Mouse (Mus musculus): Measurements from ENCODE around the gene Ccdc28b. TPM values are rescaled to one million over a fixed set of nuclear protein-coding genes. Genes with fewer than 3 reads are reported as not detected.

Ccdc28b gene
- total and polyA plus RNA-seq, 2 experiments from 2014 or later, result 78.8 to 174 TPM

DNA sequence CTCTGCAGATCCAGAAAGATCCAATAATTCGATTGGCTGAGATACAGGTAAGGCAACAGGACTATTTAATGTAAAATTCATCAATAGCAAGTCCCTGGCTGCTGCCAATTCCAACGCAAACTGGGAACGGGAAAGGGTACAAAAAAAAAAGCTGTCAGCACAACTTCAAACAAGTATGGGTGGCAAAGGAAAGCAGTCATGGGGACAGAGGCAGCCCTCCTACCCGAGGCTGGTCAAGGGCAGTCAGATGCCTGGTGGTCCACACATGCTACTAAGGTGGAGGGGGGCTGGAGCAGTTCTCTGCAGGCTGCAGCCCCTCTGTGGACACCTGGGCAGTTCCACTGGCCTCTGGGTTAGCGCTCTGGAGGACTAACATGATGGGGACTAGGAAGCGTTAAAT, 2.3 kb upstream of the Ccdc28b start:
- Histone ChIP-seq H3K36me3 (ENCODE audit: insufficient read depth, low read length) (peaks cover 37% of the 10 kb centered on the region), H3K4me2 (ENCODE audit: low read depth, low read length, poor library complexity, severe bottlenecking) (no peak overlapping the region)

DNA sequence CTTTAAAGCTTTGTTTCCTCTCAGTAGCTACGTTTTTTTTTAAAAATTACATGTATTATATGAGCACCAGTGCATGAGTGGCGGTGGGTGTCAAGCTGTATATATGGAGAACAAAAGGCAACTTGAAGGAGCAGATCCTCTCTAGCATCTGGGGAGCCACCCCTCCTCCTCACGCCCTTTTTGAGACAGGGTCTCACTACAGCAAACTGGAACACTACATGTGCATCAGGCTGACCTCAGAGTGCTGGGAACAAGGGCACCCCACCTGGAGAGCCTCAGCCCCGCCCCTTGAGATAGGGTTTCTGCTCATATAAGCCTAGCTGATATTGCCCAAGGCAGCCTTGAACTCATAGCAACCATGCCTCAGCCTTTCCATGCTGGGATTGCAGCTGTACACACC, 1.7 kb upstream of the Ccdc28b start:
- 44% methylated on average over 4 of the region's 4 CpGs for WGBS
- H3K36me3 ChIP-seq (ENCODE audit: insufficient read depth, low read length), result peaks cover 32% of the 10 kb centered on the region
- no peaks in the 10 kb centered on the region for H3K9me3 ChIP-seq (ENCODE audit: low read length)
- no peaks in the 10 kb centered on the region for H3K27me3 ChIP-seq (ENCODE audit: insufficient read depth, low read length)
- H3K9ac ChIP-seq (replicated peaks; ENCODE audit: low read length, poor library complexity, severe bottlenecking), result no peak overlapping the region
- ATAC-seq (ENCODE audit: low FRiP score) (no peak), DNase-seq (ENCODE audit: low spot score) (no peak)
- H3K27ac ChIP-seq (ENCODE audit: low read depth, low read length), result peak overlapping the region; percentile 96
- no peak for TF ChIP-seq CTCF (IDR thresholded peaks at IDR 0.05)
- peak overlapping the region; percentile 89; the same call in 1 of the 2 replicates for H3K4me2 ChIP-seq (ENCODE audit: low read depth, low read length, poor library complexity, severe bottlenecking)
- H3K4me1 ChIP-seq (ENCODE audit: insufficient read depth, low read length), result peaks cover 26% of the 10 kb centered on the region
- no peak overlapping the region for H3K4me3 ChIP-seq (ENCODE audit: low read depth, low read length)

More for the DNA sequence above, 2.3 kb upstream of the Ccdc28b start:
- Histone ChIP-seq H3K27ac (ENCODE audit: low read depth, low read length) (no peak overlapping the region), H3K4me1 (ENCODE audit: insufficient read depth, low read length) (peaks cover 25% of the 10 kb centered on the region), H3K27me3 (ENCODE audit: insufficient read depth, low read length) (no peaks in the 10 kb centered on the region), H3K9me3 (ENCODE audit: low read length) (no peaks in the 10 kb centered on the region), H3K4me3 (ENCODE audit: low read depth, low read length) (no peak overlapping the region), H3K9ac (replicated peaks; ENCODE audit: low read length, poor library complexity, severe bottlenecking) (no peak overlapping the region)
- TF ChIP-seq CTCF (IDR thresholded peaks at IDR 0.05), result no peak
- no peak for ATAC-seq (ENCODE audit: low FRiP score)
- 76% methylated on average over 6 of the region's 6 CpGs for WGBS
- DNase-seq (ENCODE audit: low spot score), result no peak

DNA sequence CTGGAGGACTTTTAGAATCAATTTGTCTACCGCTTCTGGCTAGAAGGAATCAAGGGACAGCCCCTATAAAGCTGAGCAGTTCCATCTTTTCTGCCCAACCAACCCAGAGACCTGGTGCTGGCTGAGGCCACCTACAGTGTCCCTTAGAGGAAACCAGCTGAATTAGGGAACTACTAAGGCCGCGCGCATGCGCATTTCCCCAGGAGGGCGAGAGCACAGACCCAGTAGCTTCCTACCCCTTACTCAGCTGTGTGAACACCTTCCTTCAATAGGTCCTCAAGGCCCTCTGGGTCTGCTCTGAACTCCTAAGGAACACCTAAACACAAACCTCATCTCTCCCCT, 1.3 kb upstream of the Ccdc28b start:
- Histone ChIP-seq H3K9me3 (ENCODE audit: low read length) (no peaks in the 10 kb centered on the region), H3K27me3 (ENCODE audit: insufficient read depth, low read length) (no peaks in the 10 kb centered on the region), H3K36me3 (ENCODE audit: insufficient read depth, low read length) (peaks cover 29% of the 10 kb centered on the region), H3K4me2 (ENCODE audit: low read depth, low read length, poor library complexity, severe bottlenecking) (peak overlapping the region; percentile 89), H3K4me1 (ENCODE audit: insufficient read depth, low read length) (peaks cover 26% of the 10 kb centered on the region), H3K9ac (replicated peaks; ENCODE audit: low read length, poor library complexity, severe bottlenecking) (peak overlapping the region; percentile 57), H3K27ac (ENCODE audit: low read depth, low read length) (peak overlapping the region; percentile 96), H3K4me3 (ENCODE audit: low read depth, low read length) (peak overlapping the region; percentile 59)
- 0 out of 2 replicates have a peak, but pooled peaks have one; percentile 10 for TF ChIP-seq CTCF (IDR thresholded peaks at IDR 0.05)
- DNase-seq (ENCODE audit: low spot score), result peak; percentile 87
- ATAC-seq (ENCODE audit: low FRiP score), result peak; percentile 28; the same call in 1 of the 2 replicates
- 1% methylated on average over 6 of the region's 6 CpGs for WGBS

DNA sequence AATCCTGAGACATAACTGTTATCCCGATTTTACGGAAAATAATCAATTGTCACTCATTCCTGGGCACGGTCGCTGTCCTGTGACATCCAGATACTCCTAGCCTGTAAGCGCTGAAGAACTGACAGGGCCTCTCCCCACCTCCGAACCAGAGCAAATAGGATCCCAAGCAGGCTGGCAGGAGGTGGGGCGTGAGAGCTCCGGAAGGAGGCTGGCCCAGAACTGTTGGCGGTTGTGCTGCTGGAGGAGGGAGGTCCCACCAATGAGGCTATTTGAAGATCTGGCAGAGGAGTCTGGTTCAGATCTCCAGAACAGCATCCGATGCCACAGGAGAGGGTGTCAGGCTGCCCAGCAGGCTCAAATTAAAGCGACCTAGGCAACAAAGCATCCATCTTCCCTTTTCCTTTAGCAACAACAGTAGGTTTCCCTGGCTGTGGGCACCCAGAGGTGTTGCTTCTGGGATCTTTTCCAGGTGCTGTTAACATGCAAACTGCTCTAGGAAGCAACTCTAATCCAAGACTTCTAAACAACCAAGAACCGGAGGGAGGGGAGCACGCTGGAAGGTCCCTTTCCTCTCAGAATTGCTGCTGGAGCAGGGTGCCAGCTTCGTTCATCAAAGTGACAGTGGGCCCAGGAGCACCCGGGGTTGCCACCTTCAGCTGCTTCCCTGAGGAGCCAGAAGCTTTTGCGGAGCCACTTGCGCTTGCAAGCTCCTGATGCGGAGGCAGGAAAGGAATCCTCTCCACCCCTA, 708 bp upstream of the Ccdc28b start:
- Histone ChIP-seq H3K27ac (ENCODE audit: low read depth, low read length) (peak overlapping the region; percentile 96), H3K9ac (replicated peaks; ENCODE audit: low read length, poor library complexity, severe bottlenecking) (peak overlapping the region; percentile 81), H3K36me3 (ENCODE audit: insufficient read depth, low read length) (peaks cover 29% of the 10 kb centered on the region), H3K4me1 (ENCODE audit: insufficient read depth, low read length) (peaks cover 26% of the 10 kb centered on the region), H3K27me3 (ENCODE audit: insufficient read depth, low read length) (no peaks in the 10 kb centered on the region), H3K4me2 (ENCODE audit: low read depth, low read length, poor library complexity, severe bottlenecking) (peak overlapping the region; percentile 89), H3K4me3 (ENCODE audit: low read depth, low read length) (peak overlapping the region; percentile 59), H3K9me3 (ENCODE audit: low read length) (no peaks in the 10 kb centered on the region)
- DNase-seq (ENCODE audit: low spot score), result peak; percentile 98
- WGBS, result under 1% methylated on average over 18 of the region's 18 CpGs
- peak; percentile 95 for ATAC-seq (ENCODE audit: low FRiP score)
- no peak for TF ChIP-seq CTCF (IDR thresholded peaks at IDR 0.05)

DNA sequence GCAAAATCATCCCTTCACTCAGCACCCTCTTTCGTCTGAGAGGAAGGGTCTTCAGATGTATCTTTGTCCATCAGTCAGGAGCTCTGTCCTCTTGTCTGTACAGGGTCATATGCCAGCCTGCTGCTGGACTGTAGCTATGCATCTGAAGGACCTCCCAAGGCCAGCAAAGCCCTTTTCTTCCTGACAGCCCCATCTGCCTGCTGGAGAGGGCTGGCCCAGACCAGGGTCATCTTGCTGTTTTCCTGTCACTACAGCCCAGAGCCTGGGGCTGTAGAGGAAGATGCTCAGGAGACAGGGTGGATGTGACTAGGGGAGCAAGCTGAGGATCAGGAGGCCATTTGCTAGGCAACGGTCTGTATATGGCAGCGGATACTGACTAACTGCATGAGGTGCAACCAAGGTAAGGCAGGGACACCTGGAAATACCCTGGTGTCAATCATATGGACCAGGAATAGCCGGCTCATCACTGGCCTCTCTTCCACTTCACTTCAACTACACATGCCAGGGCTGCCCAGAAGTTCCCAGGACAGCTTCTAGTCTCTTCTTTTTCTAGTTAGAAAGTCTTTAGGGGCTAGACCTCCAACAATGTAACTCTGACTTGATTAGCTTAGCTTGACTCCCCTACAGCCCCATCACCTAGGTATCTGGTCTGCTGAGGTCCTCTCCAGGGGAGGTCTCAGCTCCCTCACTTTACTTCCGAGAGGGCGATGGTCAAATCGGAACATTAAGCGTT, 778 bp downstream of the Ccdc28b start:
- WGBS, result 14% methylated on average over 8 of the region's 8 CpGs
- DNase-seq (ENCODE audit: low spot score) (no peak), ATAC-seq (ENCODE audit: low FRiP score) (no peak)
- H3K36me3 ChIP-seq (ENCODE audit: insufficient read depth, low read length), result peaks cover 15% of the 10 kb centered on the region
- no peaks in the 10 kb centered on the region for H3K27me3 ChIP-seq (ENCODE audit: insufficient read depth, low read length)
- H3K9ac ChIP-seq (replicated peaks; ENCODE audit: low read length, poor library complexity, severe bottlenecking), result peak overlapping the region; percentile 81
- no peak for TF ChIP-seq CTCF (IDR thresholded peaks at IDR 0.05)
- H3K27ac ChIP-seq (ENCODE audit: low read depth, low read length), result peak overlapping the region; percentile 96
- H3K4me1 ChIP-seq (ENCODE audit: insufficient read depth, low read length), result peaks cover 29% of the 10 kb centered on the region
- H3K4me3 ChIP-seq (ENCODE audit: low read depth, low read length), result peak overlapping the region; percentile 59
- H3K9me3 ChIP-seq (ENCODE audit: low read length), result no peaks in the 10 kb centered on the region
- peak overlapping the region; percentile 89 for H3K4me2 ChIP-seq (ENCODE audit: low read depth, low read length, poor library complexity, severe bottlenecking)
